Comparison of ENCODE assay signal across 7 mouse cellular contexts in the genomic region with DNA sequence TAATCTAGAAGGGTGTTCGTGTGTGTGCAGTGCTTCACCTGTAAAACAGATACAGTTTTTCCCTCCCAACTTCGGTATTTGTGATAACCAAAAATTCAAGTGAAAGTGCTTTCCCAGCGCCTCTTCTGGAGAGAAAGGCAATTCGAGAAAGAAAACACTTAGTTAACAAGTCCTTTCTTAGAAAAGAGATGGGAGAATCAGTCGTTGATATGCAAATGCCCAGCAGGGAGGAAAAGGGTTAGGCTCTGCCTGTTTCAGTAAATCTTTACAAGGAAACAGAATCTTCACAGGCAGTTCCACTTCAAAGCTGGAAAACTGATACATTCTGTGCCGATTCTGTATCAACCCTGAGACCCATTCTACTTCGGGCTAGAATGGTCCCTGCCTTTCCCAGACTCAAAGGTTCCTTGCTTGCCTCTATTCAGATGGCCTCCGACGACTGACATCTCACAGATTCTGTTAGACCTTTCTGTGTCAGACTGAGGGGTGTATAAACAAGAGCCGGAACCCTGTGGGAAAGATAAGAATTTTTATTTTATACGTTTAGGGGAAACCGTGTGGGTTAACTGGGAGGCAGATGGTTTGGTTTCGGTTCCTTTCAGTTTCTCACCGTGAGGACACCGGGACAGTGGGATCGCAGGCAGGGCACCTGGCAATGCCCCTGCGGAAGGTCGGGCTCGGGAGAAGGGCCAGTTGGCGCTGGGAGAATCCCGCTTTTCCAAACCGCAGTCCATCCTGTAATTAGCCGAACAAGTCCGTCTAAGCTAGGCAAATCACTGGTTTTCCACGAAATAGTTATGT. TPM values are rescaled to one million over a fixed set of nuclear protein-coding genes. Genes with fewer than 3 reads are reported as not detected.
A peak's percentile ranks its signal among the peaks of the same experiment; 100 is the strongest.
DNase-seq lines count a peak whose midpoint lies in the region; ATAC-seq and TF ChIP-seq lines count a peak whose summit lies in the region.

A gene (plus strand): TSS at position 508 of the 801 bp plus-strand sequence.

- no peaks in the 10 kb centered on the region for H3K36me3 ChIP-seq in lung, postnatal 0 days (ENCODE audit: insufficient read depth, low read length)
- H3K36me3 ChIP-seq in embryonic facial prominence, embryonic 10.5 days (replicated peaks): no peaks in the 10 kb centered on the region
- no peaks in the 10 kb centered on the region for H3K36me3 ChIP-seq in midbrain, embryonic 13.5 days

- no peak within 1 kb of the TSS for H3K9ac ChIP-seq in lung, postnatal 0 days (replicated peaks; ENCODE audit: low read depth)
- peak within 1 kb of the TSS; percentile 71 for H3K9ac ChIP-seq in midbrain, embryonic 13.5 days (replicated peaks)

- no peaks in the 10 kb centered on the region for H3K9me3 ChIP-seq in lung, postnatal 0 days (ENCODE audit: low read length)
- no peaks in the 10 kb centered on the region for H3K9me3 ChIP-seq in embryonic facial prominence, embryonic 10.5 days
- H3K9me3 ChIP-seq in midbrain, embryonic 13.5 days: no peaks in the 10 kb centered on the region

- no peaks in the 10 kb centered on the region for H3K4me1 ChIP-seq in lung, postnatal 0 days (ENCODE audit: insufficient read depth, low read depth, low read length)
- H3K4me1 ChIP-seq in embryonic facial prominence, embryonic 10.5 days: peaks cover 19% of the 10 kb centered on the region
- peaks cover 20% of the 10 kb centered on the region for H3K4me1 ChIP-seq in midbrain, embryonic 13.5 days (replicated peaks)

- TF ChIP-seq EP300 in lung, postnatal 0 days (IDR thresholded peaks at IDR 0.05): no peak

- DNase-seq in lung, postnatal 0 days (ENCODE audit: low spot score): no peak
- DNase-seq in lung, adult 18-20 months: no peak
- DNase-seq in embryonic facial prominence, embryonic 10.5 days (ENCODE audit: low spot score): peak; percentile 53
- peak; percentile 16 for DNase-seq in gastrocnemius, postnatal 25 days
- peak; percentile 21 for DNase-seq in kidney, postnatal 10 days
- no peak for DNase-seq in Muller cell, postnatal 12 days (ENCODE audit: inconsistent ontology term)

- H3K4me3 ChIP-seq in lung, postnatal 0 days (ENCODE audit: low read depth, low read length): peak within 1 kb of the TSS; percentile 57
- H3K4me3 ChIP-seq in embryonic facial prominence, embryonic 10.5 days: peak within 1 kb of the TSS; percentile 69
- H3K4me3 ChIP-seq in midbrain, embryonic 13.5 days (replicated peaks): peak within 1 kb of the TSS; percentile 68

- 2% methylated on average over 25 of the region's 25 CpGs for WGBS in lung, postnatal 0 days
- WGBS in embryonic facial prominence, embryonic 10.5 days: 3% methylated on average over 25 of the region's 25 CpGs
- 3% methylated on average over 25 of the region's 25 CpGs for whole genome bisulfite sequencing in midbrain, embryonic 13.5 days

- peak within 1 kb of the TSS; percentile 97 for H3K4me2 ChIP-seq in lung, postnatal 0 days (replicated peaks; ENCODE audit: low read depth, low read length)
- peak within 1 kb of the TSS; percentile 99 for H3K4me2 ChIP-seq in midbrain, embryonic 13.5 days (replicated peaks)

- no peak for ATAC-seq in lung, postnatal 0 days
- no peak for ATAC-seq in midbrain, embryonic 13.5 days

- TF ChIP-seq CTCF in lung, postnatal 0 days (IDR thresholded peaks at IDR 0.05): no peak

- H3K27me3 ChIP-seq in lung, postnatal 0 days (replicated peaks; ENCODE audit: insufficient read depth, low read length): peaks cover 33% of the 10 kb centered on the region
- peaks cover 77% of the 10 kb centered on the region for H3K27me3 ChIP-seq in embryonic facial prominence, embryonic 10.5 days (replicated peaks; ENCODE audit: low read depth, poor library complexity, severe bottlenecking)
- H3K27me3 ChIP-seq in midbrain, embryonic 13.5 days: peaks cover 64% of the 10 kb centered on the region

- H3K27ac ChIP-seq in lung, postnatal 0 days (ENCODE audit: low read length): no peak within 1 kb of the TSS
- no peak within 1 kb of the TSS; the same call in 1 of the 2 replicates for H3K27ac ChIP-seq in embryonic facial prominence, embryonic 10.5 days (replicated peaks)
- no peak within 1 kb of the TSS for H3K27ac ChIP-seq in midbrain, embryonic 13.5 days

RNA-seq across cellular contexts. Expression of the gene that starts here (rescaled TPM):
- polyA plus RNA-seq in lung, postnatal 0 days (2015; fragmentation: Nextera tagmentation; extraction: Ambion mirVana): 0.11 and 0.13 TPM in 2 replicates
- polyA plus RNA-seq in embryonic facial prominence, embryonic 10.5 days (2016; fragmentation: Nextera tagmentation; extraction: Ambion mirVana): not detected in 2 replicates
- 10 to 100 TPM; 17.9 to 25.7 TPM for total RNA-seq in gastrocnemius, postnatal 25 days (2021)
- polyA plus RNA-seq in midbrain, embryonic 13.5 days (2015; fragmentation: Nextera tagmentation; extraction: Ambion mirVana): 0.08 and 0.09 TPM in 2 replicates

Comparison
In these comparisons a context has a peak if more than half of its experiments do, and no peak if none do; other contexts are left out.
1. Peak in DNase-seq and H3K4me3 ChIP-seq in embryonic facial prominence, embryonic 10.5 days; RNA of the gene not detected or under 1 TPM.
2. DNase-seq: peak in gastrocnemius, postnatal 25 days (single experiment) and kidney, postnatal 10 days (single experiment); none in lung, postnatal 0 days (single experiment), lung, adult 18-20 months (0 of 2) and Muller cell, postnatal 12 days (single experiment).
3. Peak in every context shown above with its lines, with median percentiles within 50 percentile points of each other: H3K4me3 ChIP-seq.